Mouse (Mus musculus) MEL (cell line): ENCODE results near the gene Gm8332.
"Not testable (repeated sequence)": the region's sequence is repeated elsewhere in the genome, so short reads cannot be mapped to it uniquely, and the experiment has no call there.

Source experiments
- CTCF ChIP-seq, 3 experiments: IDR thresholded peaks in 2 of 3; conservative IDR thresholded peaks in 1 of 3; 2 replicates each; pipeline ENCODE4 v1.5.1; 2011 to 2012; ENCODE audit warnings: low read length in 3 of 3, low read depth in 2 of 3, mild to moderate bottlenecking in 2 of 3, improper control_type of control experiment in 1 of 3, inconsistent platforms in 1 of 3, mixed read lengths in 1 of 3, moderate library complexity in 1 of 3; ENCODE audit not compliant: control insufficient read depth in 1 of 3, insufficient read depth in 1 of 3, poor library complexity in 1 of 3, severe bottlenecking in 1 of 3
- MAFK ChIP-seq: IDR thresholded peaks from 2 replicates; pipeline ENCODE4 v1.6.1; 2011; ENCODE audit warnings: low read depth, mild to moderate bottlenecking, low read length, improper control_type of control experiment, borderline replicate concordance
- MEF2A ChIP-seq: IDR thresholded peaks from 2 replicates; pipeline ENCODE4 v1.6.1; 2014; ENCODE audit warnings: low read depth, mild to moderate bottlenecking, inconsistent platforms, low read length, improper control_type of control experiment; ENCODE audit not compliant: poor library complexity, insufficient replicate concordance, severe bottlenecking; ENCODE audit errors: extremely low read depth
- TAL1 ChIP-seq: IDR thresholded peaks from 2 replicates; pipeline ENCODE4 v1.6.1; 2012; ENCODE audit warnings: mild to moderate bottlenecking, inconsistent platforms, low read length, moderate library complexity, mixed read lengths
- USF1 ChIP-seq: IDR thresholded peaks from 2 replicates; pipeline ENCODE4 v1.6.1; 2014; ENCODE audit warnings: low read depth, mild to moderate bottlenecking, inconsistent platforms, low read length, improper control_type of control experiment, moderate library complexity
- USF2 ChIP-seq, 2 experiments: IDR thresholded peaks; 2 replicates each; pipeline ENCODE4 v1.6.1; 2011 to 2012; ENCODE audit warnings: improper control_type of control experiment in 2 of 2, low read length in 2 of 2, borderline replicate concordance in 1 of 2, inconsistent platforms in 1 of 2, low read depth in 1 of 2, mild to moderate bottlenecking in 1 of 2; ENCODE audit not compliant: insufficient read depth in 1 of 2

DNA sequence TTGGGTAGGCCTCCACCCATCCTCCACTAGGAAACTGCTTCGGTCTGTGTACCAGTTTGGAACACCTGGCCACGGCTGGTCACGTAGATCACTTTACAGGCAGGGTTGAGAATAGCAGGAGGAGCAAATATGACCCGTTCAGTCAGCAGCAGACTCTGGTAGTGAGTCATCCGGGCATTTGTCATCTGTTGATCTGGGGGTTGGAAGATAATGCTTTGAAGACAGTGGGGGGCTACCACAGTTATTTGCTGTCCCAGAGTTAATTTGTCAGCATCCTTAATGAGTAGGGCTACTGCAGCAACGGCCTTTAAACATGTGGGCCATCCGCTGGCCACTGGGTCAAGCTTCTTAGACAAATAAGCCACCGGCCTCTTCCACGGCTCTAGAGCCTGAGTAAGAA is 38.4 kb downstream of the Gm8332 start:
- TF ChIP-seq MAFK; CTCF (IDR thresholded peaks at IDR 0.05 in 2 of 3, conservative IDR thresholded peaks at IDR 0.05 in 1 of 3; ENCODE audit: control insufficient read depth in 1 of 3, insufficient read depth in 1 of 3, low read depth in 2 of 3, low read length in 3 of 3, poor library complexity in 1 of 3, severe bottlenecking in 1 of 3); USF1; MEF2A; TAL1; USF2 (IDR thresholded peaks at IDR 0.05; ENCODE audit: borderline replicate concordance in 1 of 2, insufficient read depth in 1 of 2, low read depth in 1 of 2, low read length in 2 of 2): not testable (repeated sequence)
